Mouse (Mus musculus): ENCODE measurements around the gene Sigirr.

The Sigirr gene

DNA sequence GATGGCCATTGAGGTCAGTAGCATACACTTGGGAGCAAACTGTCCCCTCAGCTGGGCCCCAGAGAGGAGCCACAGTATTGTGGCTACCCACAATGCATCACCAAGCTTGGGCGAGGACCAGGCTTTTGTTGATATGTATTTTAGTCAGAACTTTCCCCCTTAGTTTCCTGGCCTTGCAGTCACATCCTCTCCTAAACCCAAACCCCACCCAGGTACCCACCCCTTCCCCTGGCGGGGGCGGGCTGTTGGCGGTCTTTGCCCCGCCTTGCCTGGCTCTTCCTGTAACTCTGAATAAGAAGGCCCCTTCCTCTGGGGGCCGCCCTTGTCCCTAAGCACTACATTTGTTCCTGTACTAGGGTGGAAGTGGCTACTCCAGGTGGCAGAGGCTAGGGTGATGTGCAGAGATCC, 3.7 kb downstream of the Sigirr start:
- peak; percentile 88 for DNase-seq (ENCODE audit: low read depth, low spot score)

- DNase-seq (ENCODE audit: low read depth, low spot score) = peak; percentile 65
Observed at GRCm38 (mm10) chr7:141096021-141096420, 4.4 kb downstream of the Sigirr start.

DNA sequence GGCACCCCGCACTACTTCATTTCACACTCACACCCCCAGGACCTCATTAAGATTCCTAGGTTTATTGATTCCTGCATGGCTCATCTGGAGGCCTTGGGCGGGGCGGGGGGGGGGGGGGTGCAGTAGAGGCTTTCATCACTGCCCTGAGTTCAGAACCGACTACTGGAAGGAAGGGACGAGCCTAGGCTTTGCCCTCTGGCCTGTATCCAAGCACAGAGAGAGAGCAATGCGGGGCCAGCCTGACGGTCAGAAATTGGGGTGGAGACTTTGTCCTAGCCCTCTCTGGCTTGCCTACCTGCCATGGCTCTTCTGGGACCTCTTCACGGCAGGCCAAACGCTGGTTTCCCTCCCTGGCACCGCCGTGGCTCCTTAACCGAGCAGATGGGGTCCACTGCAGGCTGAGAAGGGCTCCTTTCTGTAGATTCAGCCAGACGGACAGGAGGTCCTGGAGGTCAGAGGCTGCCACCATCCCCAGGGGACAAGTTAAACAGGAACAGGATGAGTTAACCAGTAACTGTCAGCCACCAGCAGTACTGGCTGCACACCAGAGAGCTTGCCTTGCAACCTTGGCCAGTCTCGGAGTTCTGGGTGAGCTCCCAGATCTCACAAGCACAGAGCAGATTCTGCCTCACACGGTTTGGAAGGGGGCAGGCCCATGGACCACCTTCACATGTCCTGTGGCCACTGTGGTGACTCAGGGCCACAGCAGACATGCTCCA, 5.7 kb downstream of the Sigirr start:
- no peak for DNase-seq (ENCODE audit: low read depth, low spot score)

DNA sequence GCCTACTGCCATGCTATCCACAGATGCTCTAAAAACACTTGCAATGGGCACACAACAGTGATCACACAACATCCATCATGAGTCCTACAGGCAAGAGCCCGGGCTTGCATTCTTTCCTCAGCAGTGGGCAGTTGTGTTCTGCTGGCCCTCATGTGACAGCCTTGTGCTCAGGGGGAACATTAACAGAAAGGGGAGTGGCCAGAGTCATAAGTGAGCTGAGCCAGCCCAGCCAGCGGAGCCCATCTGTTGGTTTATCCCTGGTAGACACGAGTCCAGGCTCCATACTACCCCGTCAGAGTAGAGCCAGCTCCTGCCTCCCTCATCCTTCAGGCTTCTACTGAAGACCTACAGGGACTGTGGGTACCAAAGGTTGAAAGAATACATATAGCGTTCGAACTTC, 6.4 kb downstream of the Sigirr start:
- no peak for DNase-seq (ENCODE audit: low read depth, low spot score)

DNA sequence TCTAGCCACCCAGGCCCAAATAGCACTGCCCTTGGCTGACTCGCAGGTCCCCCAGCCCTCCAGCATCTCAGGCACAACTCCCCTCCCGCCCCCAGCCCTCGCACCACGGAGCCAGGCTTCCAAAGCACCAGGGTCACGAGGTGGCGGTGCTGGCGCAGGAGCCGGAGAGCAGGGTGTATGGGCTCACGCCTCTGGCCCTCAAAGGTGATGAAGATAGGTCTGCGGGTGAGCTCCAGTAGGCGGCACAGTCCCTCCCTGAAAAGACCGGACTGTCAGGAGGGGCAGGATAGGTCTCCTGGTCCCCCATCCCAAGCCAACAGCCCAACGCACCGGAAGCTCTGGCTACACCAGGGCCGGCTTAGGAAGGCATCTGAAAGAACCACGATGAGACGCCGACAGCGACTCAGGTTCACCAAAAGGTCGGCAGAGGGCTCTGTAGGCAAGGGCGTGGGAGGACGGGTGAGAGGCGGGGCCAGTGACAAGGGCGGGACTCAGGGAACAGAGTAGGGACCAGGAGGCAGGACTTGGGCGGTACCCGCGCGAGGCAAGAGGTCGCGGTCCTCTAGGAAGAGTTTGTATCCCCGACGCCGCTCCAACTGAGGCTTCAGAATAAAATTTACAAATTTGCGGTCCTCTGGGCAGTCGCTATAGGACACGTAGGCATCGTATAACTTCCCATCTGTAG, 8.2 kb downstream of the Sigirr start:
- peak; percentile 97 for DNase-seq (ENCODE audit: low read depth, low spot score)

DNA sequence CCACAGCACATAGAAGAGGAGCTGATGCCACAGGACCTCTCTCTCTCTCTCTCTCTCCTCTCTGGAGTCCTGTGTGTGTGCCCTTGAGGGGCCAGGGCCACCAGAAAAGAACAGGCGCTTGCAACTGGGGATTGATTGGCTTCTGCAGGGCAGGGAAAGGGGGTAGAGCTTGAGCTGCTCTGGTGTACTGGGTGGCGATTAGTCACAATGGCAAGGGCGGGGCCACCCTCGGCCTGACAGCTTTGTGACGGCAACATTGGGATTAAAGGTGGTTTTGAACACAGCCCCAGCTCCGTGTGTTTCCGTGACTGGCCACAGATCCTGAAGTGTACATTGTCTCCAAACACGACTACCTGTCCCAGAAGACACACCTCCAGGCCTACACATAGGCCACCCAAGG, 10.1 kb downstream of the Sigirr start:
- no peak for DNase-seq (ENCODE audit: low read depth, low spot score)

DNA sequence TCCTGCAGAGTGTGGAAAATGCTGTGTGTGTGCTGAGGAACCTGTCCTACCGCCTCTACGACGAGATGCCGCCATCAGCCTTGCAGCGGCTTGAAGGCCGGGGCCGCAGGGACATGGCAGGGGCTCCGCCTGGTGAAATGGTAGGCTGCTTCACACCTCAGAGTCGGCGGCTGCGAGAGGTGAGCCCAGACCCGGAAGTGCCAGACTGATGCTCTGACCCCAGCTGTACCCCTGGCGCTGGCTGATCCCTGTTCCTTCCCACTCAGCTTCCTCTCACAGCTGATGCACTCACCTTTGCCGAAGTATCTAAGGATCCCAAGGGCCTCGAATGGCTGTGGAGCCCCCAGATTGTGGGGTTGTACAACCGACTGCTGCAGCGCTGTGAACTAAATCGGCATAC, 11.9 kb downstream of the Sigirr start:
- DNase-seq (ENCODE audit: low read depth, low spot score) = no peak

DNA sequence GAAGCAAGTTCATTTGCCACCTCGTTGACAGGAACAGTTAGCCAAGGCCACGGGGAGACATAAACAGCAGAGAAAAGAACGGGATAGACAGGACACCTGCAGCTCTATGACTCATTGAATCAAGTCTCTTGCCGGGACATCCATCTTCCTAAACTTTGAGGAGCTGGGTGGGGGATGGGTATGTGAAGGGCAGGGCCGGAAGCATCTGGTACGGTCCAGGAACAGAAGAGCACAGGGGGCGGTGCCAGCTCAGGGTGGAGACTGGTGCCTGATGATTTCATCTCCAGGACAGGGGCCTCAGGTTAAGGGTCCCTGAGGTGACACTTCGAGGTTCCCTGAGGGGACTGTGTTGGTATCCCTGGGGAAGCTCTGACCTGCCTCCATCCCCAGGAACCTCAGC, 12.5 kb downstream of the Sigirr start:
- peak; percentile 83 for DNase-seq (ENCODE audit: low read depth, low spot score)

GRCm38 (mm10) chr7:141079481-141080449, 20.6 kb downstream of the Sigirr start:
- DNase-seq (ENCODE audit: low read depth, low spot score) = no peak

DNA sequence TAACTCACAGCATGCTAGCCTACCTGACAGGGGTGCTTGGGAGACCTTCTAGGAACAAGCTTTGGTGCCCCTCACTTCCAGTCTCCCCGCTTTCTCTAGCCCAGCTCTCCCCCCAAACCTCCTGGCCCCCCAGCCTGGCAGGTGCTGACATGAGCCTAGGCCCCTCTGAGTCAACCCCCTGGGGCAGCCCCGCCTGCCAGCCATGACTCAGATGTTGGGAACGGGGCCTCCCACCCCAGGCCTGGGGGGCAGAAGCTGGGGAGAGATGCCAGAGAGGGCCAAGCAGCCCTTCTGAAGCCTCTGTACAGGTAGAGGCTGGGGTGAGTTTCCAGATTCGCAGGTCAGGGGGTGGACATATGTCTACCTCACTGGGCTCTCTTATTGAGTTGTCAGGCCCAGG, 21.5 kb downstream of the Sigirr start:
- DNase-seq (ENCODE audit: low read depth, low spot score) = no peak

- DNase-seq (ENCODE audit: low read depth, low spot score) = no peak
Observed at GRCm38 (mm10) chr7:141077841-141078240, 22.5 kb downstream of the Sigirr start, which contains the start of gene Pkp3. Gene Pkp3 (plus strand): TSS chr7:141078218.

- DNase-seq (ENCODE audit: low read depth, low spot score) = no peak
Observed at GRCm38 (mm10) chr7:141073782-141074181, 26.6 kb downstream of the Sigirr start.

DNA sequence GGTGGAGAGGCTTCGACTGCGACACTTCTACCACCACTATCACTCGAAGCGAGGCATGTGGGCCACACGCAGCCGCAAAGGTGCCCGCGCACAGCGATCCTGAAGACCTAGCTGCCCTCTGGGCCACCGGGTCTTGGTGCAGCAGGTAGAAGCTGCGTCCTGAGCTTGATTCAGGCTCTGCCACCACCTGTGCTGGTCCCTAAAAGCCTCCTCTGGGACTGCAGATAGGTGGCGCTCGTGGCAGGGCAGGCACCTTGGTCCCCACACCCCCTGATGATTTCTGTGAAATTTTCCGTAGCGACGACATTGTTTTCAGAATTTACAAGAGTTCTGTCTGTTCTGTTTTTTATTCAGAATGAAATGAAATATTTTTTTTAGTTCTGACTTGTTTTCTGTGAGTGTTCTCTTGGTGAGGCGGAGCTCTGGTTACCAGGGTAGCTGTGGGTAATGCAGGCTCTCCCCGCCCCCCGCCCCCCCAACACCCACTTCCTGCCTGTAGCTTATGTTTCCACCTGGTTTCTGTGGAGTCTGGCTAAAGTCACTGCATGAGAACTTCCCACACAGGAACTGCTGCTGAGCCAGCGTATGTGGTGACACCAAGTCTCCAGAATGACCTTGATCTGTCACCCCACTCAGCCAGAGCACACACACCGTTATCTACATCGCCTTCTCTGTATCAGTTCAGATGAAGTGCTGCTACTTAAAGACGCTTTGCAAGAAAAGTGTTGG, 28.2 kb downstream of the Sigirr start:
- peak; percentile 64 for DNase-seq (ENCODE audit: low read depth, low spot score)

- peak; percentile 96 for DNase-seq (ENCODE audit: low read depth, low spot score)
Observed at GRCm38 (mm10) chr7:141070058-141070862, 30.1 kb downstream of the Sigirr start.

DNA sequence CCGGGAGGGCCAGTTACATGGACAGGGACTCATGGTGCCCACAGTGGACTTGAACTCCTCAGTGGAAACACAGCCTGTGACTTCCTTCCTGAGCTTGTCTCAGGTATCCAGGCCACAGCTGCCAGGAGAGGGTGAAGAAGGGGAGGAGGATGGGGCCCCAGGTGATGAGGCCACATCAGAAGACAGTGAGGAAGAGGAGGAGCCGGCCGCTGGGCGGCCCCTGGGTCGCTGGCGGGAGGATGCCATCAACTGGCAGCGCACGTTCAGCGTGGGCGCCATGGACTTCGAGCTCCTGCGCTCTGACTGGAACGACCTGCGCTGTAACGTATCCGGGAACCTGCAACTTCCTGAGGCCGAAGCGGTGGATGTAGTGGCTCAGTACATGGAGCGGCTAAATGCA, 32.0 kb downstream of the Sigirr start:
- DNase-seq (ENCODE audit: low read depth, low spot score) = no peak

DNA sequence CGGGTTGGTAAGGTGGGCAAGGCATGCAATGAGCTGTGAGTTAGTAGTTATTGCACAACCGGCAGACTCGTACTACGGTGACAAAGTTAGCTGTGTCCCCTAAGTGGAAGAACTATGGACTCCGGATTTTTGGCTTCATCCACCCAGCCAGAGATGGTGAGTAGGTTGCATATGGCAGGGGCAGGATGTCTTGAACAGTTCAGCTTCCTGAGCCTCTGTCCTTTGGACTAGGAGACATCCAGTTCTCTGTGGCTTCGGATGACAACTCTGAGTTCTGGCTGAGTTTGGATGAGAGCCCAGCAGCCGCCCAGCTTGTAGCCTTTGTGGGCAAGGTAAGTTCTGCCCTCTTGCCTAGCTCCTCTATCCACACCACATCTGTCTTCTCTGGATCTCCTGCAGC, 35.8 kb downstream of the Sigirr start:
- no peak for DNase-seq (ENCODE audit: low read depth, low spot score)

- peak; percentile 78 for DNase-seq (ENCODE audit: low read depth, low spot score)
Observed at GRCm38 (mm10) chr7:141064175-141064574, 36.2 kb downstream of the Sigirr start.

GRCm38 (mm10) chr7:141063353-141063752, 37.0 kb downstream of the Sigirr start:
- DNase-seq (ENCODE audit: low read depth, low spot score) = no peak

DNA sequence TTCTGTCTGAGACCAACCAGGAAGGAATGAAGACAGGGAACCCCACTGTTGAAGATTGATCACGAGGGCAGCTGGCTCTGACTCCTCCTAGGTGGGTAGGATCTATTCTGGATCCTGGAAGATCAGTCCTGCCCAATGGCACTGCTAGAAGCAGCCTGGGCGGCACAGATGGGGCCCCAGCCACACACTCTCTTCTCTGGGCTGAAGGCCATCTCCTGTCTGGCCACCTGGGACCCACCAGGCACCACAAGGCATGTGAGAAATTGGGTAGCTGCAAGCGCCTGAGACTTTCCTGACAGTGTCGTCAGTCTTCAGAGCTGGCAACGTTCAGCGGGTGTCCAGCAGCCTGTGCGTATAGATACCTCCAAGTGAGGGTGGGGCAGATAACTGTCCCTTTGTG, 37.8 kb downstream of the Sigirr start:
- no peak for DNase-seq (ENCODE audit: low read depth, low spot score)

GRCm38 (mm10) chr7:141061269-141061692, 39.1 kb downstream of the Sigirr start:
- peak; percentile 36 for DNase-seq (ENCODE audit: low read depth, low spot score)
